8 mouse cellular contexts compared by ENCODE assay signal in the genomic region with DNA sequence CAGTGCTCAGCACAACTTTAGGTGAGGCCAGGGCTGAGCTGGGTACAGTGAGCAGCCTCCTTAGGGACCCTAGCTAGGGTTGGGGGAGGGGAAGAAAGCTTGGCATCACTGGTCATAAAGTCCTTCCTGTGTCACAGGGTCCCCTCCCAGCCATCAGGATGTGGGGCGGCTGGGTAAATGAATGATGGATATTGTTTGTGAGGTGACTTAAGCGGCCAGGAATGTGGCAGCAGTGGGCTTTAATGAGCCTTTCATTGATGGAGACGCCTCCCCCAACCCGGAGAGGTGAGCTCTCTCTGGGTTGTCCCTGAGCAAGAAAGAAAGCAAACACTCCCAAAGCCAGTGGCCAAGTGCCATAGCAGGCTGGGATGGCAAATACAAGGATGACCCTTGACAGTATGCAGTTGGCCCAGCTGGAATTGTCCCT. TPM values are rescaled to one million over a fixed set of nuclear protein-coding genes. Genes with fewer than 3 reads are reported as not detected.
DNase-seq lines count a peak whose midpoint lies in the region; TF ChIP-seq lines count a peak whose summit lies in the region.

No protein-coding gene starts in this region.

- peak overlapping the region; percentile 0; the same call in 1 of the 2 replicates for H3K27ac ChIP-seq in testis, adult 2 months (ENCODE audit: control insufficient read depth, insufficient read depth, low read depth, low read length)
- H3K27ac ChIP-seq in limb, embryonic 10.5 days, result peak overlapping the region; percentile 88

- no peak for TF ChIP-seq CTCF in testis, adult 2 months (IDR thresholded peaks at IDR 0.05; ENCODE audit: control insufficient read depth, insufficient read depth, insufficient replicate concordance, low read depth, low read length)

- intact Hi-C loops in heart, postnatal 14 days (cut with DNase I), result loop anchor here (5.0 kb wide), 1 partner anchor 33 kb away; no protein-coding TSS in a partner anchor

- H3K27me3 ChIP-seq in testis, adult 2 months (ENCODE audit: control insufficient read depth, insufficient read depth, low read length), result no peaks in the 10 kb centered on the region
- H3K27me3 ChIP-seq in limb, embryonic 10.5 days (ENCODE audit: low read depth, poor library complexity, severe bottlenecking), result no peaks in the 10 kb centered on the region

- no peaks in the 10 kb centered on the region for H3K9me3 ChIP-seq in limb, embryonic 10.5 days (replicated peaks)

- H3K4me1 ChIP-seq in testis, adult 2 months (ENCODE audit: control insufficient read depth, insufficient read depth, low read length), result peaks cover 8% of the 10 kb centered on the region
- peaks cover 55% of the 10 kb centered on the region for H3K4me1 ChIP-seq in limb, embryonic 10.5 days

- 13% methylated on average over 4 of the region's 4 CpGs for WGBS in limb, embryonic 10.5 days

- no peak for DNase-seq in testis, postnatal 14 days (ENCODE audit: low spot score)
- peak; percentile 44 to 45 for DNase-seq in heart, postnatal 14 days
- peak; percentile 68 for DNase-seq in limb, embryonic 10.5 days (ENCODE audit: low spot score)
- DNase-seq in neural tube, embryonic 10.5 days (ENCODE audit: extremely low spot score, low spot score), result peak; percentile 40
- DNase-seq in cerebellum, adult 11 months, result no peak
- DNase-seq in adrenal gland, postnatal 4 days (ENCODE audit: low spot score in 2 of 2), result no peak
- DNase-seq in spleen, adult 18-20 months, result no peak

- no peaks in the 10 kb centered on the region for H3K36me3 ChIP-seq in testis, adult 2 months (ENCODE audit: control insufficient read depth, insufficient read depth, low read length)
- peaks cover 50% of the 10 kb centered on the region for H3K36me3 ChIP-seq in limb, embryonic 10.5 days

- no peak overlapping the region for H3K4me3 ChIP-seq in testis, adult 2 months (ENCODE audit: control insufficient read depth, low read depth, low read length)
- peak overlapping the region; percentile 34; the same call in 1 of the 2 replicates for H3K4me3 ChIP-seq in limb, embryonic 10.5 days

- TF ChIP-seq POLR2A in testis, adult 2 months (IDR thresholded peaks at IDR 0.05; ENCODE audit: control insufficient read depth, low read depth, low read length), result no peak

RNA-seq across cellular contexts. Expression of a gene that starts 38.3 kb away (rescaled TPM):
- polyA plus RNA-seq in testis, adult 2 months (2012; rRNA removed), result 73.9 and 77.5 TPM in 2 replicates
- total RNA-seq in heart, postnatal 14 days (2021), result 100 to 1,000 TPM; 110 to 127 TPM
- 253 and 285 TPM in 2 replicates for polyA plus RNA-seq in limb, embryonic 10.5 days (2016; fragmentation: Nextera tagmentation; extraction: Ambion mirVana)
- 100 to 1,000 TPM; 220 to 242 TPM for total RNA-seq in adrenal gland, postnatal 4 days (2021)

RNA-seq across cellular contexts. Expression of a gene that starts 42.7 kb away (rescaled TPM):
- polyA plus RNA-seq in testis, adult 2 months (2012; rRNA removed), result 0.14 and 0.17 TPM in 2 replicates
- total RNA-seq in heart, postnatal 14 days (2021), result under 1 TPM; 0.27 to 0.36 TPM
- polyA plus RNA-seq in limb, embryonic 10.5 days (2016; fragmentation: Nextera tagmentation; extraction: Ambion mirVana), result 0.44 and 0.48 TPM in 2 replicates
- under 1 TPM; 0.11 to 0.17 TPM for total RNA-seq in adrenal gland, postnatal 4 days (2021)

RNA-seq across cellular contexts. Expression of a gene that starts 57.8 kb away (rescaled TPM):
- polyA plus RNA-seq in testis, adult 2 months (2012; rRNA removed), result 379 and 426 TPM in 2 replicates
- total RNA-seq in heart, postnatal 14 days (2021), result 100 to 1,000 TPM; 157 to 159 TPM
- 446 and 467 TPM in 2 replicates for polyA plus RNA-seq in limb, embryonic 10.5 days (2016; fragmentation: Nextera tagmentation; extraction: Ambion mirVana)
- 100 to 1,000 TPM; 308 to 312 TPM for total RNA-seq in adrenal gland, postnatal 4 days (2021)

RNA-seq across cellular contexts. Expression of a gene that starts 58.0 kb away (rescaled TPM):
- polyA plus RNA-seq in testis, adult 2 months (2012; rRNA removed), result 58.8 and 83.2 TPM in 2 replicates
- 1 to 10 TPM in 1 of 2 experiments, under 1 TPM in 1; 0.96 to 2.4 TPM for total RNA-seq in heart, postnatal 14 days (2021)
- polyA plus RNA-seq in limb, embryonic 10.5 days (2016; fragmentation: Nextera tagmentation; extraction: Ambion mirVana), result 18.9 and 19.4 TPM in 2 replicates
- total RNA-seq in adrenal gland, postnatal 4 days (2021), result 1 to 10 TPM; 2.5 to 3.6 TPM

Comparison
In these comparisons a context has a peak if more than half of its experiments do, and no peak if none do; other contexts are left out.
1. DNase-seq: peak in heart, postnatal 14 days (2 of 2), limb, embryonic 10.5 days (single experiment) and neural tube, embryonic 10.5 days (single experiment); none in testis, postnatal 14 days (single experiment), cerebellum, adult 11 months (single experiment), adrenal gland, postnatal 4 days (0 of 2) and spleen, adult 18-20 months (0 of 2).